Mouse (Mus musculus): ENCODE measurements around the gene Sh3bp4. TPM values are rescaled to one million over a fixed set of nuclear protein-coding genes. Genes with fewer than 3 reads are reported as not detected.

Sh3bp4 gene
- 10 to 100 TPM; 19.5 to 29.4 (median 26.4) TPM for total RNA-seq (2022)

DNA sequence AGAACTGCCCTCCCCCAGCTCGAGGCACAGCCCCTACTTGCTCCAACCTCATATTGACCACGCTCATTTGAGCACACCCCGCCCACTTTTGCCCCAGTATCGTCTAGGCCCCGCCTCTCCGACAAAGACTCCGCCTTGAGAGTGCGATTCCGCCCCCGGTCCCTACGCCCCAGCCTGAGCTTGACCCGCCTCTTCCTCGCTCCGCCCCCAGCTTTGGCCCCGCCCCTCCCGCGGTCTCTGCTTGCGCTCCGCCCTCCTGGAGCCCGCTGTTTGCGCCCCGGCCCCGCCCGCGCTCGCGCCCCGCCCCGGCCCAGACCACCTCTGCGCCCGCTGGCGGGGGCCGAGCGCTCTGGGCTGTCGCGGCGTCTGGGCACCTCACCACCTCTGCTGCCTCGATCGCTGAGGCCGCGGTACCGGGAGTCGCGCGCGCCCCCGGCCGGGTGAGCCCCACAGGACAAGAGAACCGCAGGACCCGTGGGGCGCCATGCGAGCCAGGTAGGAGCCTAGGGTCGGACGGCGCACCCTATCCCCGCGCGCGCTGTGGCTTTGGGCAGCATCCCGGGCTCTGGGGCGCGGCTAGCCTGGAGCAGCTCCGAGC lies at the start of gene Sh3bp4:
TSS of gene Sh3bp4 (plus strand) at position 313 of the 598 bp plus-strand sequence.
- peak; percentile 99 for DNase-seq

DNA sequence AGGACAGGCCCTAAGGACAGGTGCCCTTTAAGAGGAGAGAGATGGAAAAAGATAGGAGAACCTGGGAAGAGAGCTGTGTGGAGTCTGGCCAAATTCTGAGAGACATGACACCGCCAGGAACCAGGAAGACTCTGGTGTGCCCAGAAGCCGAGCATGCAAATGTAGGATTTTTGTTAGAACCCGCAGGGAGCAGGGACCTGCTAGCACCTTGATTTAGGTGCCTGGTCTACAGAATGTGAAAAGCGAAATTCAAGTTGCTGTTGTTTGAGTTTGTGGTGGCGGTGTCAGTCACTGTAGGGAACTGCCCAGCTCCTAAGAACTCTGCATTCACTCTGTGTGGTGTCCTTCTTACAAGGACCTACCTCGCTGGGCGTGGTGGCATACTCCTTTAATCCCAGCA lies 47.2 kb upstream of the Sh3bp4 start:
- no peak for DNase-seq

DNA sequence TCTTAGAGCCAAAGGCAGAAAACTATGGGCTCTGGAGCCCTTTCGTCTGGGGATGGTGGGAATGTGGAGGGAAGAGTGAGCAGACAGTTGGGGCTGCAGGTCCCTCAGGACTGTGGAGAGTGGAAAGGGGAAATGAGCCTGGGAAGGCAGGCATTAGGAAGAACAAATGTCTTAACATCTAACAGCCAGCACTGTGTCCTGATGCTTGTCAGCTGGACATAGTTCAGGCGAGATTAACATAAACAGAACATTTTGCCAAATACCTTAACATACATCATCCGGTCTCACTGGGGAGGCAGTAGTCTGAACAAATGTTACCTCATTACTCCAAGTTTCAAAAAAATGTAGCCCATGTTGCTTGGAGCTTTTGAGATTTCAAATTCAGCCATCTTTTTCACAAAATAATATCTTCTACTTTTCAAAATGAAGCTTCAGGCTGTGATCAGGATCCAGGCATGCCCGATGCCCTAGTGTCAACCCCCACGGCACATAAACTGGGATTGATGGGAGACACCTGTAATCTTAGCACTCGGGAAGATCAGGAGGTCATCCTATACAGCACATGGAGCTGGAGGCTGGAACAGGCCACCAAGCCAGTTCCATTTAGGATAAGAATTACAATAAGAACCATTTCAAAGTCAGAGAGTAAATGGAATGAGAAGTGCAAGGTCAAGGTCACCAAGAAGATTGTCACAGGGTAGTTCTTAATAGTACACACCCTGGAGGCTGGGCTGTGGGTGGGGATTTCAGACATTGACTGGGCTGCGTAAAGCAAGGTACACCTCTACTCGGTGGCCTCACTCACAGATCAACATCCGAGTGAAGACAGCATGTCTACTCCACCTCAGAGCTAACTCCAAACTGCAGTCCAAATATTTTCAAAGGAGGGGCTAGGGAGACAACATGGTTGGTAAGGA lies 45.3 kb upstream of the Sh3bp4 start:
- no peak for DNase-seq

DNA sequence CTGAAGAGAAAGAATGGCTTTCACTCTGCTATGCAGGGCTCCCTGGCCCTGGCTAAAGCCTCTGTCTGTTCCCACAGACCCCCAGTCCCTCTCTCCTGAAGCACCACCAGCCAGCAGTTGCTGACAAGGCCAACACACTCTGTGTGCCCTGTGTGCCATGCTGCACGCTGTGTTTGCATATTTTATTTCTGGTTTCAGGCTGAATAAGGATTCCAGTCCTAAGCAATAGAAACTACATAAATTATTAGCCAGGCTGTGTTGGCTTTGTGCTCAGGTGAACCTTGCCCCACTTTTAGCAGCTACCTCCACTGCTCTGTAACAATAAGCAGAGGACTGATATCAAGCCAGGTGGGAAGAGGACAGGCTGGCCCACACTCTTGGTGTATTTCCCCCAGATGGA lies 44.2 kb upstream of the Sh3bp4 start:
- no peak for DNase-seq

GRCm38 (mm10) chr1:89029136-89029927 lies 40.9 kb upstream of the Sh3bp4 start:
- no peak for DNase-seq

DNA sequence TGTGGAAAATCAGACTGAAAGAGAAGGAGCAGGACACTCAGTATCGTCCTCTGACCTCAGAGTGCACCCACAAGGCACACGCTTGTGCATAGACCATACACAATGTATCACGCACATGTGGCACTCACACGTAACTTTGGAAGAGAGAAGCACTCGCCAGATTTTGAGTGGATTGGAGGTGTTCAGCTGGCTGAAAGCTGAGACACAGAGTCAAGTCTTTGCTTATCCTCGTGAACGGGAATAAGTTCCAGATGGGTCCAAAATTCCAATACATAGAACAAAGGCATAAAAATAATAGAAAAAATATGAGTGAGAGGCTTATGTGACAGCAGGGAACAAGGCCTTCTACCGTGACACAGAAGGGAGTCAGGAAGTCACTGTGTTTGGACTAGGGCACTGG lies 36.6 kb upstream of the Sh3bp4 start:
- no peak for DNase-seq

DNA sequence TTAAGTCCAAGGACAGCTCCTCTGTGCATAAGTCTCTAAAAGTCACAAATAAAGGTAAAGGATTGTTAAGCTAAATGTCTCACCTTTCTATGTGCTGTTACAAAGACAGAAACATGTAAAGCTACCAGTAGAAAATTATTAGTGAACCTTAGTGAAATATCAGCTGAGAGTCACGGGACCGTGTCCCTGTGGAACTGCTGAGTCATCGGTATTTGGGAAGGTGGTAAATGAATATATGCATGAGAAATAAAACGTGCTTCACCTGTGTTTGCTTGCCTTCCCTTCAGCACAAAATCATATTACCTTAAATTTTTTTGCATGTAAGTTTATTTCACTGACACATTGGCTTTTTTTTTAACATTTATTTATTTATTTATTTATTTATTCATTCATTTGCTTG lies 36.2 kb upstream of the Sh3bp4 start:
- no peak for DNase-seq

GRCm38 (mm10) chr1:89035115-89035514 lies 35.1 kb upstream of the Sh3bp4 start:
- DNase-seq, result no peak

DNA sequence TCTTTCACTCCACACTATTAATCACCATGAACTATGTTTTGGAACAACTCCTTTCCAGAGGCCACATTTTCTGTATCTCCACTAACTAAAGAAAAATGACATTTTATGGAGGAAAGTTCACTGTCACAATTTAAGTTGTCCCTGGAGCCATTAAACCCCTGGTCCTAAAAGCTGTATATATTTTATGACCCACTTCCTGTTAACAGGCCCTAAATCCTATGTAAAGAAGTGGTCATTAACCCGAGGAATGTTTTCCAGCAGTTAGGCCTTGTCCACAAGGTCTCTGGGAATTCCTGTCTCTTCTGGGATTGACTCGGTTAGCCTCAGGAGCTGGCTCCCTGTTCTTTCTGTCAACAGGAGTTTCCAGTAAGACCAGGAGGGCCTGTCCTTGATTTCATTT lies 30.4 kb upstream of the Sh3bp4 start:
- DNase-seq, result no peak

- no peak for DNase-seq
Observed at GRCm38 (mm10) chr1:89041290-89041689, 28.9 kb upstream of the Sh3bp4 start.

DNA sequence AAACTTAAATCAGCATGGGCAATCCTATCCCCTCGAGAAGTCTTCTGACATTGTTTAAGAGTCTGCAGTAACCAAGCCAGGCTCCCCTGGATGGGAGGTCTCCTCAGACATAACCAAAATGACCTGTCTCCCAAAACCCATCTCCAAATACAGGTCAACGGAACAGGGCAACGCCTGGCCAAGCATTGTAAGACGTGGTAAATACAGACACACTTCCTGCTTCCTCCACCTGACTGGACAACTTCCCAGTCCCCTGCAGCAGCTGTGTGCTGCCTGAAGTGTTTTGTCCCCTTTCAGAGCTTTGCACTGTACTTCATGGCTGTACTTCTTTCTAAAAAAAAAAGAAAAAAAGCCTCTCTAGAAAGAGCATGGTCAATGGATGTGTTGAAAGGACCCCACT lies 28.1 kb upstream of the Sh3bp4 start:
- no peak for DNase-seq

DNA sequence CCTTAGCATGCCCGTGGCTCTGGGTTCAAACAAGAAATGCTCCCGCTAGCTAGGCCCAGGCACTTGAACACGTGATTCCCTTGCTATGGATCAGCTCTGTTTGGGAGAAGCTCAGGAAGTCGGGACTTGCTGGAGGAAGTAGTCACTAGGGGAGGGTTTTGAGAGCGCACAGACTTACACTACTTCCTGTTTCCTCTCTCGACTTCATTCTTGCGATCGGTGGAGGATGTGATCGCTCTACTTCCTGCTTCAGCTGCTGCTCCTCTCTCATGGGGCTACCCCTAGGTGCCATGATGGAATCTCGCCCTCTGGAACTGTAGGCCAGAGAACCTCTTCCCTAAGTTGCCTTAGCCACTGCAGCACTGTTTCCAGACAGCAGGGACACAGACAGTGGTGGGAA lies 27.3 kb upstream of the Sh3bp4 start:
- no peak for DNase-seq

DNA sequence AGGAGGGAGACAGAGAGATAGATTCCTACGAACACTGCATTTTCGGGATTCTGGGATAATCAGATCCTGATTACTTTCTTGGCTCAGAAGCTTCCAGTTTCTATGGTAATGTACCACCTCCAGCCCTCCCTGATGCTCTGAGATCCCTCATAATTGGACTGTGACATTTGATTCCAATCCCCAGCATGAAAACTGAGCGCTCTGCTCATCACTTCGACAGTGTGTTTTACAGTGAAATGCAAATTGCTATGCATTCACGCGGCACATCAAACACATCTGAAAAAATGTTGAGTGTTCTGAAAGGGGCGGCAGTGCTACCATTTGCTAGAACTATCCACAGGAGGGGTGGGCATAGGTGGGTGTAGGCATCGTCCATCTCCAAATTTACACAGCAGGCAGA lies 24.8 kb upstream of the Sh3bp4 start:
- no peak for DNase-seq

- DNase-seq, result no peak
Observed at GRCm38 (mm10) chr1:89049506-89049905, 20.7 kb upstream of the Sh3bp4 start.

- DNase-seq, result no peak
Observed at GRCm38 (mm10) chr1:89056175-89056574, 14.0 kb upstream of the Sh3bp4 start.

- no peak for DNase-seq
Observed at GRCm38 (mm10) chr1:89057430-89057829, 12.8 kb upstream of the Sh3bp4 start.

- DNase-seq, result no peak
Observed at GRCm38 (mm10) chr1:89058011-89058410, 12.2 kb upstream of the Sh3bp4 start.

- DNase-seq, result no peak
Observed at GRCm38 (mm10) chr1:89062977-89063376, 7.2 kb upstream of the Sh3bp4 start.

GRCm38 (mm10) chr1:89063800-89064199 lies 6.4 kb upstream of the Sh3bp4 start:
- DNase-seq, result no peak

DNA sequence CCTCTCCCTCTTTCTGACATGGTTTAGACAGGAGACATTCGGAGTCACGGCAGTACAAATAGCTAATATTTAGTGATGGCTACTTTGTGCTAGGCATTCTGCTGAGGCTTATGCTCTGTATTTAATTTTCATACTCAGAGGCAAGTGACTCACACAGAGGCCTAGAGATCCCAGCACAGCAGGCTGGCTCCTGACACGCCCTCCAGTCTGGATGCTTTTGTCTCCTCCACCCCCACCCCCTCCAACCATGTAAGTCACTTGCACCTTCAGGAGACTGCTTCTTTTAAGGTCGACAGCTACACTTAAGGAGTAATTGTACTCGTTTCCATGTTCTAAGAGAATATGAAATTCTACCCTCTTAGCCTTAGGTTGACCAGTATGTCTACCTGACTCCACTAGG lies 1.4 kb upstream of the Sh3bp4 start:
- no peak for DNase-seq

- DNase-seq, result peak; percentile 58
Observed at GRCm38 (mm10) chr1:89069479-89070102, 624 bp upstream of the Sh3bp4 start.

GRCm38 (mm10) chr1:89070871-89071361 lies 701 bp downstream of the Sh3bp4 start:
- DNase-seq, result no peak

Measured in adrenal gland, adult 8-10 months (tissue).